Mouse (Mus musculus) heart, postnatal 14 days (tissue): ENCODE results near the gene Nrap. TPM values are rescaled to one million over a fixed set of nuclear protein-coding genes. Genes with fewer than 3 reads are reported as not detected.

Source experiments
- total RNA-seq, 2 experiments: library from RNA; stranded (reverse); gene quantifications; 2 replicates each; pipeline ENCODE4 v1.2.3; 2021

The Nrap gene
- total RNA-seq, 2 experiments from 2014 or later: 219 to 250 TPM

Other genes starting within 250 kb of the Nrap start
- gene Habp2, start 102.9 kb downstream of the Nrap start, total RNA-seq: not detected
- gene Casp7, start 7.1 kb upstream of the Nrap start, total RNA-seq: 10 to 100 TPM; 16.3 to 17.6 TPM
- under 1 TPM; 0.07 to 0.50 TPM for gene Plekhs1, start 71.6 kb upstream of the Nrap start, total RNA-seq
- gene Dclre1a, start 158.2 kb upstream of the Nrap start, total RNA-seq: 10 to 100 TPM; 12.3 to 13.7 TPM
- 10 to 100 TPM; 24.4 to 25.1 TPM for gene Nhlrc2, start 158.2 kb upstream of the Nrap start, total RNA-seq